Mouse (Mus musculus) right cerebral cortex, adult 2 months (tissue): ENCODE results near the gene Hoga1.

Source experiments
- DNase-seq, 2 experiments: peaks; one replicate each; pipeline ENCODE4 v3.0.0; 2021 to 2022; ENCODE audit warnings: low spot score in 2 of 2

The Hoga1 gene

GRCm38 (mm10) chr19:42118596-42118995, 73.2 kb downstream of the Hoga1 start:
- no peak for DNase-seq

- no peak for DNase-seq
These were observed 75.0 kb downstream of the Hoga1 start for GRCm38 (mm10) chr19:42120451-42120850.
